Mouse (Mus musculus) embryonic facial prominence, embryonic 12.5 days (tissue): ENCODE measurements around the gene Plpp7. TPM values are rescaled to one million over a fixed set of nuclear protein-coding genes. Genes with fewer than 3 reads are reported as not detected.
A peak's percentile ranks its signal among the peaks of the same experiment; 100 is the strongest.

ENCODE experiments used
- ATAC-seq: fragments of 200-750 bp; cut with Nextera tagmentation; 2 replicates; pipeline ENCODE4 v1.8.0; 2017; ENCODE audit not compliant: insufficient number of reproducible peaks, insufficient read depth, low FRiP score, low TSS enrichment
- H3K27ac ChIP-seq: fragments of 300-500 bp; sonication (generic); 2 replicates; pipeline ENCODE4 v1.5.1; 2016; ENCODE audit warnings: mild to moderate bottlenecking
- H3K27me3 ChIP-seq: fragments of 300-500 bp; sonication (generic); 2 replicates; pipeline ENCODE4 v1.6.1; 2016; ENCODE audit warnings: mild to moderate bottlenecking, moderate library complexity
- H3K36me3 ChIP-seq: fragments of 300-500 bp; sonication (generic); 2 replicates; pipeline ENCODE4 v1.6.1; 2016; ENCODE audit warnings: mild to moderate bottlenecking
- H3K4me1 ChIP-seq: fragments of 300-500 bp; sonication (generic); 2 replicates; pipeline ENCODE4 v1.6.1; 2016
- H3K4me2 ChIP-seq: fragments of 300-500 bp; sonication (generic); replicated peaks from 2 replicates; pipeline ENCODE4 v1.6.1; 2016; ENCODE audit warnings: mild to moderate bottlenecking, moderate library complexity
- H3K4me3 ChIP-seq: fragments of 300-500 bp; sonication (generic); 2 replicates; pipeline ENCODE4 v1.5.1; 2016; ENCODE audit warnings: mild to moderate bottlenecking
- H3K9ac ChIP-seq: fragments of 300-500 bp; sonication (generic); 2 replicates; pipeline ENCODE4 v1.6.1; 2016; ENCODE audit warnings: mild to moderate bottlenecking, moderate library complexity
- H3K9me3 ChIP-seq: fragments of 300-500 bp; sonication (generic); 2 replicates; pipeline ENCODE4 v1.6.1; 2016; ENCODE audit warnings: mild to moderate bottlenecking, moderate library complexity
- WGBS: fragments of 180-500 bp; shearing (Covaris S2); methylation state at CpG from one replicate; pipeline ENCODE4 v1.1.7; 2016; 5-methylcytosine and 5-hydroxymethylcytosine counted together
- polyA plus RNA-seq: library from polyadenylated mRNA; unstranded; fragments of >200 nt; fragmentation: Nextera tagmentation; extraction: Ambion mirVana; gene quantifications from 2 replicates; pipeline ENCODE4 v1.2.1, GENCODE M21; 2016

The Plpp7 gene
- polyA plus RNA-seq = 7.0 and 7.3 TPM in 2 replicates

- Histone ChIP-seq H3K27ac (no peak within 1 kb of the TSS), H3K4me3 (peak within 1 kb of the TSS; percentile 33), H3K36me3 (no peaks in the 10 kb centered on the region), H3K4me2 (peak within 1 kb of the TSS; percentile 53), H3K9me3 (no peaks in the 10 kb centered on the region), H3K4me1 (peaks cover 11% of the 10 kb centered on the region; the same call in 1 of the 2 replicates), H3K27me3 (0 out of 2 replicates have a peak, but pooled peaks cover 4% of the 10 kb centered on the region), H3K9ac (peak within 1 kb of the TSS; percentile 40)
- WGBS = 55% methylated on average over 22 of the region's 22 CpGs
- peak; percentile 76 for ATAC-seq
These were observed at the start of gene Plpp7 for GRCm38 (mm10) chr2:32095351-32096121. TSS of gene Plpp7 (plus strand) at chr2:32095528.

- 84% methylated on average over 10 of the region's 10 CpGs for WGBS
- no peak for ATAC-seq
These were observed 49.3 kb upstream of the Plpp7 start for GRCm38 (mm10) chr2:32046009-32046408.

GRCm38 (mm10) chr2:32047323-32047722 lies 48.0 kb upstream of the Plpp7 start:
- Histone ChIP-seq H3K27ac (no peak overlapping the region), H3K9ac (no peak overlapping the region), H3K4me1 (no peaks in the 10 kb centered on the region), H3K27me3 (no peaks in the 10 kb centered on the region), H3K36me3 (peaks cover 87% of the 10 kb centered on the region), H3K4me2 (no peak overlapping the region), H3K4me3 (no peak overlapping the region), H3K9me3 (no peaks in the 10 kb centered on the region)
- 95% methylated on average over 10 of the region's 10 CpGs for WGBS
- ATAC-seq = no peak

More at GRCm38 (mm10) chr2:32046009-32046408, 49.3 kb upstream of the Plpp7 start:
- Histone ChIP-seq H3K27ac (no peak overlapping the region), H3K27me3 (no peaks in the 10 kb centered on the region), H3K4me3 (no peak overlapping the region), H3K4me2 (no peak overlapping the region), H3K4me1 (no peaks in the 10 kb centered on the region), H3K9ac (no peak overlapping the region), H3K9me3 (no peaks in the 10 kb centered on the region), H3K36me3 (peaks cover 88% of the 10 kb centered on the region)

- no peak for ATAC-seq
- Histone ChIP-seq H3K9me3 (no peaks in the 10 kb centered on the region), H3K9ac (no peak overlapping the region), H3K27ac (no peak overlapping the region), H3K4me1 (no peaks in the 10 kb centered on the region), H3K27me3 (no peaks in the 10 kb centered on the region), H3K4me3 (no peak overlapping the region), H3K36me3 (peaks cover 62% of the 10 kb centered on the region), H3K4me2 (no peak overlapping the region)
- 81% methylated on average over 8 of the region's 8 CpGs for WGBS
These were observed 43.5 kb upstream of the Plpp7 start for GRCm38 (mm10) chr2:32051791-32052190.

GRCm38 (mm10) chr2:32052418-32052817 lies 42.9 kb upstream of the Plpp7 start:
- no peak for ATAC-seq
- Histone ChIP-seq H3K27me3 (no peaks in the 10 kb centered on the region), H3K9me3 (no peaks in the 10 kb centered on the region), H3K27ac (no peak overlapping the region), H3K36me3 (peaks cover 57% of the 10 kb centered on the region), H3K4me2 (no peak overlapping the region), H3K4me1 (no peaks in the 10 kb centered on the region), H3K4me3 (no peak overlapping the region), H3K9ac (no peak overlapping the region)
- WGBS = 91% methylated on average over 7 of the region's 7 CpGs

GRCm38 (mm10) chr2:32055357-32055965 lies 39.9 kb upstream of the Plpp7 start:
- no peak overlapping the region for H3K27ac ChIP-seq
- ATAC-seq = no peak
- 0 out of 2 replicates have a peak, but pooled peaks cover 8% of the 10 kb centered on the region for H3K4me1 ChIP-seq
- 65% methylated on average over 7 of the region's 7 CpGs for WGBS
- H3K9ac ChIP-seq = no peak overlapping the region
- H3K4me2 ChIP-seq = no peak overlapping the region
- H3K9me3 ChIP-seq = no peaks in the 10 kb centered on the region
- H3K4me3 ChIP-seq = no peak overlapping the region
- no peaks in the 10 kb centered on the region for H3K27me3 ChIP-seq
- peaks cover 28% of the 10 kb centered on the region for H3K36me3 ChIP-seq

GRCm38 (mm10) chr2:32056524-32056923 lies 38.8 kb upstream of the Plpp7 start:
- no peak for ATAC-seq
- Histone ChIP-seq H3K27ac (no peak overlapping the region), H3K9ac (no peak overlapping the region), H3K4me3 (no peak overlapping the region), H3K27me3 (no peaks in the 10 kb centered on the region), H3K36me3 (peaks cover 19% of the 10 kb centered on the region), H3K4me2 (no peak overlapping the region), H3K9me3 (no peaks in the 10 kb centered on the region), H3K4me1 (0 out of 2 replicates have a peak, but pooled peaks cover 9% of the 10 kb centered on the region)
- whole genome bisulfite sequencing = 84% methylated on average over 10 of the region's 10 CpGs

- 0 out of 2 replicates have a peak, but pooled peaks cover 9% of the 10 kb centered on the region for H3K4me1 ChIP-seq
- no peak overlapping the region for H3K9ac ChIP-seq
- H3K27ac ChIP-seq = no peak overlapping the region
- WGBS = 80% methylated on average over 2 of the region's 2 CpGs
- H3K9me3 ChIP-seq = no peaks in the 10 kb centered on the region
- no peak overlapping the region for H3K4me2 ChIP-seq
- H3K27me3 ChIP-seq = no peaks in the 10 kb centered on the region
- ATAC-seq = no peak
- H3K4me3 ChIP-seq = no peak overlapping the region
- peaks cover 10% of the 10 kb centered on the region for H3K36me3 ChIP-seq
These were observed 38.0 kb upstream of the Plpp7 start for GRCm38 (mm10) chr2:32057360-32057759.

GRCm38 (mm10) chr2:32057794-32058193 lies 37.5 kb upstream of the Plpp7 start:
- no peak for ATAC-seq
- Histone ChIP-seq H3K9me3 (no peaks in the 10 kb centered on the region), H3K9ac (no peak overlapping the region), H3K36me3 (0 out of 2 replicates have a peak, but pooled peaks cover 6% of the 10 kb centered on the region), H3K4me3 (no peak overlapping the region), H3K4me1 (0 out of 2 replicates have a peak, but pooled peaks cover 9% of the 10 kb centered on the region), H3K27ac (no peak overlapping the region), H3K4me2 (no peak overlapping the region), H3K27me3 (no peaks in the 10 kb centered on the region)
- 76% methylated on average over 4 of the region's 4 CpGs for WGBS

- no peaks in the 10 kb centered on the region for H3K27me3 ChIP-seq
- 73% methylated on average over 9 of the region's 9 CpGs for WGBS
- no peak for ATAC-seq
- 0 out of 2 replicates have a peak, but pooled peaks cover 6% of the 10 kb centered on the region for H3K36me3 ChIP-seq
- no peak overlapping the region for H3K27ac ChIP-seq
- H3K4me2 ChIP-seq = no peak overlapping the region
- H3K9ac ChIP-seq = no peak overlapping the region
- 0 out of 2 replicates have a peak, but pooled peaks cover 9% of the 10 kb centered on the region for H3K4me1 ChIP-seq
- no peaks in the 10 kb centered on the region for H3K9me3 ChIP-seq
- no peak overlapping the region for H3K4me3 ChIP-seq
These were observed 37.1 kb upstream of the Plpp7 start for GRCm38 (mm10) chr2:32058241-32058640.

GRCm38 (mm10) chr2:32058716-32059115 lies 36.6 kb upstream of the Plpp7 start:
- no peak overlapping the region for H3K4me2 ChIP-seq
- 32% methylated on average over 5 of the region's 5 CpGs for WGBS
- no peak for ATAC-seq
- H3K9me3 ChIP-seq = no peaks in the 10 kb centered on the region
- H3K4me1 ChIP-seq = 0 out of 2 replicates have a peak, but pooled peaks cover 9% of the 10 kb centered on the region
- no peak overlapping the region for H3K9ac ChIP-seq
- 0 out of 2 replicates have a peak, but pooled peaks cover 3% of the 10 kb centered on the region for H3K36me3 ChIP-seq
- no peak overlapping the region for H3K4me3 ChIP-seq
- H3K27me3 ChIP-seq = no peaks in the 10 kb centered on the region
- H3K27ac ChIP-seq = no peak overlapping the region

- Histone ChIP-seq H3K9me3 (no peaks in the 10 kb centered on the region), H3K4me1 (0 out of 2 replicates have a peak, but pooled peaks cover 9% of the 10 kb centered on the region), H3K4me2 (no peak overlapping the region), H3K36me3 (no peaks in the 10 kb centered on the region), H3K4me3 (no peak overlapping the region), H3K9ac (no peak overlapping the region), H3K27ac (no peak overlapping the region), H3K27me3 (no peaks in the 10 kb centered on the region)
- ATAC-seq = no peak
- 80% methylated on average over 6 of the region's 6 CpGs for WGBS
These were observed 35.7 kb upstream of the Plpp7 start for GRCm38 (mm10) chr2:32059613-32060012.
